Mouse (Mus musculus): ENCODE data around the gene Fgfr2. TPM values are rescaled to one million over a fixed set of nuclear protein-coding genes. Genes with fewer than 3 reads are reported as not detected.
"Not testable (repeated sequence)": the region's sequence is repeated elsewhere in the genome, so short reads cannot be mapped to it uniquely, and the experiment has no call there.

Gene Fgfr2
- polyA plus RNA-seq, 1 experiment from 2014 or later = 81.1 TPM

- no peaks in the 10 kb centered on the region for H3K36me3 ChIP-seq
- 0 out of 2 replicates have a peak, but pooled peaks cover 7% of the 10 kb centered on the region for H3K4me1 ChIP-seq
- no peak overlapping the region for H3K4me2 ChIP-seq (replicated peaks)
- no peak overlapping the region for H3K4me3 ChIP-seq
- 0 out of 2 replicates have a peak overlapping the region, but pooled peaks have one; percentile 30 for H3K27ac ChIP-seq
- no peak overlapping the region for H3K9ac ChIP-seq
- ATAC-seq (ENCODE audit: low FRiP score) = no peak
- WGBS = 63% methylated on average over 4 of the region's 4 CpGs
- H3K27me3 ChIP-seq = peaks cover 2% of the 10 kb centered on the region; the same call in 1 of the 2 replicates
- no peaks in the 10 kb centered on the region for H3K9me3 ChIP-seq (replicated peaks)
Observed at GRCm38 (mm10) chr7:132542427-132542826, 580.7 kb downstream of the Fgfr2 start.

- Histone ChIP-seq H3K27ac (no peak overlapping the region), H3K4me3 (no peak overlapping the region), H3K4me1 (0 out of 2 replicates have a peak, but pooled peaks cover 7% of the 10 kb centered on the region), H3K4me2 (replicated peaks) (no peak overlapping the region), H3K27me3 (no peaks in the 10 kb centered on the region; the same call in 1 of the 2 replicates), H3K36me3 (no peaks in the 10 kb centered on the region), H3K9me3 (replicated peaks) (no peaks in the 10 kb centered on the region), H3K9ac (no peak overlapping the region)
- WGBS = 57% methylated on average over 3 of the region's 3 CpGs
- no peak for ATAC-seq (ENCODE audit: low FRiP score)
Observed at GRCm38 (mm10) chr7:132541566-132541965, 581.6 kb downstream of the Fgfr2 start.

- H3K27ac ChIP-seq = no peak overlapping the region
- H3K4me3 ChIP-seq = no peak overlapping the region
- no peaks in the 10 kb centered on the region for H3K9me3 ChIP-seq (replicated peaks)
- H3K4me1 ChIP-seq = 0 out of 2 replicates have a peak, but pooled peaks cover 7% of the 10 kb centered on the region
- no peaks in the 10 kb centered on the region for H3K27me3 ChIP-seq
- 79% methylated on average over 4 of the region's 4 CpGs for WGBS
- no peak overlapping the region for H3K4me2 ChIP-seq (replicated peaks)
- no peaks in the 10 kb centered on the region for H3K36me3 ChIP-seq
- no peak for ATAC-seq (ENCODE audit: low FRiP score)
- no peak overlapping the region for H3K9ac ChIP-seq
Observed at GRCm38 (mm10) chr7:132540597-132540996, 582.6 kb downstream of the Fgfr2 start.

DNA sequence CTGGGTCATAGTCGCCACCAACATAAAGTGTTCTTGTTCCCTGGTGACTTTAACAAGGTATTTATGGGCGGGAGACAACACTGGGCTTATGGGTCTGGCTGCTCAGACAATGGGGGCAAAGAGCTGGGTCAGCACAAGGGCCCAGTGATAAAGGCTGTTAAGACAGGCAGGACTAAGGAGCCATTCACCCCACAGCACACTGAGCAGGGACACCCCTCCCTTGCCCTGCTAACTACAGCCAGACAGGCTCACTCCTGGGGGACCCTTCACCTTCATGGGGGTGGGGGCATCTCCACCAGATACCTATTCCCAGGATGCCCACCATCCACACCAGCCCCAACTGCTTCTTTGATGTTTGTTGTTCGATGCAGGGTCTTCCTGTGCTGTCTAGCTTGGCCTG is 593.9 kb downstream of the Fgfr2 start:
- no peak overlapping the region for H3K4me3 ChIP-seq
- ATAC-seq (ENCODE audit: low FRiP score) = no peak
- 67% methylated on average over 3 of the region's 3 CpGs for WGBS
- H3K27ac ChIP-seq = no peak overlapping the region
- no peak overlapping the region for H3K9ac ChIP-seq
- no peak overlapping the region for H3K4me2 ChIP-seq (replicated peaks)
- H3K36me3 ChIP-seq = no peaks in the 10 kb centered on the region
- 0 out of 2 replicates have a peak, but pooled peaks cover 3% of the 10 kb centered on the region for H3K27me3 ChIP-seq
- peaks cover 4% of the 10 kb centered on the region; the same call in 1 of the 2 replicates for H3K4me1 ChIP-seq
- H3K9me3 ChIP-seq (replicated peaks) = no peaks in the 10 kb centered on the region

DNA sequence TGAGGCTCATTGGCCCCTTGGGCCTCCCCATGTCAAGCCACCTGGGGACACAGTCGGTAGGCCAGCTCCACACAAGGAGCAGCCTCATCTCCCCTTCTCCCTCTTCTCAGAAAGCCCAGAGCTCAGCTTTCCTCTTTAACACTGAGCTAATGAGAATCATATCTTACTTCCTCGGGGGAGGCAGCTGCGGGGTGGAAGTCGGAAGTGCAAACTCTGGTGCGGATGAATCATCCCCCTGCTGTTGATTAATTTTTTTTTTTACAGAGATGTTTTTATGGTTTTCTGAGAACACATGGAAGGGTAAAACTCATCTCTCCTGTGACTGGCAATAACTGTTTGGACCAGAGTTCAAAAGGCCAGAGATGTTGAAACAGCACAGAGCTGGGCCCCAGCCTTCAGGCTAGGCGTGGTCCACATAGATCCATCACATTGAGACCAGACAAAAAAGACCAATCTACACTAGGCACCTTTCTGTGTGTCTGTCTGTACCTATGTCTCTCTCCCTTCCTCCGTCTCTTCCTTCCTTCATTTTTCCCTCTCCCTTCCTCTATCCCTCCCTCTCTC is 609.6 kb downstream of the Fgfr2 start:
- WGBS = 82% methylated on average over 7 of the region's 7 CpGs
- ATAC-seq (ENCODE audit: low FRiP score) = no peak
- Histone ChIP-seq H3K27me3 (no peaks in the 10 kb centered on the region), H3K9ac (no peak overlapping the region), H3K4me1 (no peaks in the 10 kb centered on the region), H3K36me3 (no peaks in the 10 kb centered on the region), H3K27ac (no peak overlapping the region), H3K4me3 (no peak overlapping the region), H3K4me2 (replicated peaks) (no peak overlapping the region), H3K9me3 (replicated peaks) (no peaks in the 10 kb centered on the region)

DNA sequence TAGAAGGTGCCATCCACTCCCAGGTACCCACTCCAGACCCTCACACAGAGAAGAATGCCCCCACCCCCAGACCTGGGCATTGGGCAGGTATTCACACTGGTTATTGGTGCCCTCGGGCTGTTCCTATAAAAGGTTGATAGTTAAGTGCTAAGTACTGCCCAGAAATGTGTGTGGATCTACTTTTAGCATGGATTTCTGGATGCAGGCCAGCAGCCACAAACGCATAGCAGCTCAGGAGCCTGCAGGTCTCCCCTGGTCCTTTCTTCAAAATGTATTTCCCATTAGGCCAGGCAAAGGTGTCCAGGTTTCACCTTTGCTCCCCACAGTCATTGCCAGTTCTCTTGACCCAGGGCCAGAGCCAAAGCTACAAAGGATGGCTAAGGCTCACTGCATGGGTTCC is 614.0 kb downstream of the Fgfr2 start:
- 84% methylated on average over 2 of the region's 2 CpGs for WGBS
- H3K9me3 ChIP-seq (replicated peaks) = no peaks in the 10 kb centered on the region
- ATAC-seq (ENCODE audit: low FRiP score) = no peak

DNA sequence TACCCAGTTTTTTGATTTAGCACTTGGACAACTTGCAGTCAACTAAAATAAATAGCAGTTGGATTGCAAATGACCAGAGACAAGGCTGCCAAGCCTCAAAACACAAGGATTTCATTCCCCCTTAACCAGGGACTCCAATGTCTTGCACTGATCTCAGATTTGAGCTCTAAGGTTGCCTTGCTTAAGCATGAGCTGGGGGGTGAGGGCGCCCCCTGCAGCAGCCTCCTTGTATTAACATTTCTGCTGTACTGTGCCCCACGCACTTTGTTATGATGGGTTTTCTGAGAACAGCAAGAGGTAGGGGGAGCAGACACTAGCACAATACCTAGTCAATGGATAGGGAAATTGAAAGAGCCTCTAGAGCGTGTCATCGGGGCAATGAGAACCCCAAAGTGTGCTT is 615.8 kb downstream of the Fgfr2 start:
- Histone ChIP-seq H3K4me2 (replicated peaks) (no peak overlapping the region), H3K4me1 (peaks cover 6% of the 10 kb centered on the region; the same call in 1 of the 2 replicates), H3K27ac (no peak overlapping the region), H3K9me3 (replicated peaks) (no peaks in the 10 kb centered on the region), H3K9ac (no peak overlapping the region), H3K36me3 (no peaks in the 10 kb centered on the region), H3K27me3 (0 out of 2 replicates have a peak, but pooled peaks cover 3% of the 10 kb centered on the region), H3K4me3 (no peak overlapping the region)
- ATAC-seq (ENCODE audit: low FRiP score) = no peak
- 48% methylated on average over 4 of the region's 4 CpGs for WGBS

More for the DNA sequence above, 614.0 kb downstream of the Fgfr2 start:
- H3K9ac ChIP-seq = no peak overlapping the region
- H3K27me3 ChIP-seq = 0 out of 2 replicates have a peak, but pooled peaks cover 3% of the 10 kb centered on the region
- H3K4me2 ChIP-seq (replicated peaks) = no peak overlapping the region
- 0 out of 2 replicates have a peak, but pooled peaks cover 6% of the 10 kb centered on the region for H3K4me1 ChIP-seq
- H3K36me3 ChIP-seq = no peaks in the 10 kb centered on the region
- H3K4me3 ChIP-seq = no peak overlapping the region
- no peak overlapping the region for H3K27ac ChIP-seq

GRCm38 (mm10) chr7:132506226-132506625 is 616.9 kb downstream of the Fgfr2 start:
- H3K4me1 ChIP-seq = peaks cover 6% of the 10 kb centered on the region; the same call in 1 of the 2 replicates
- H3K27me3 ChIP-seq = 0 out of 2 replicates have a peak, but pooled peaks cover 3% of the 10 kb centered on the region
- H3K27ac ChIP-seq = no peak overlapping the region
- 39% methylated on average over 5 of the region's 5 CpGs for WGBS
- no peak overlapping the region for H3K9ac ChIP-seq
- no peak overlapping the region for H3K4me2 ChIP-seq (replicated peaks)
- H3K36me3 ChIP-seq = no peaks in the 10 kb centered on the region
- ATAC-seq (ENCODE audit: low FRiP score) = no peak
- no peaks in the 10 kb centered on the region for H3K9me3 ChIP-seq (replicated peaks)
- H3K4me3 ChIP-seq = no peak overlapping the region

DNA sequence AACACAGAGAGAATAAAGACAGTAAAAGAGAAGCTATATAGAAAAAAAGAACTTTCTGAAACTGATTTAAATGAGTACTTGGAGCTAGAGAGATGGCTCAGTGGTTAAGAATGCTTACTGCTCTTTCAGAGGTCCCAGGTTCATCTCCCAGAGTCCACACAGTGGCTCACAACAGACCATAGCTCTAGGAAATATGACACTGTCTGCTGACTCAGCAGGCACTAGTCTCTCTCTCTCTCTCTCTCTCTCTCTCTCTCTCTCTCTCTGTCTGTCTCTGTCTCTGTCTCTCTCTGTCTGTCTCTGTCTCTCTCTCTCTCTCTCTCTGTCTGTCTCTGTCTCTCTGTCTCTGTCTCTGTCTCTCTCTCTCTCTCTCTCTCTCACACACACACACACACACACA is 620.7 kb downstream of the Fgfr2 start:
- not testable (repeated sequence) for H3K36me3 ChIP-seq; H3K9me3 ChIP-seq (replicated peaks); ATAC-seq (ENCODE audit: low FRiP score); H3K9ac ChIP-seq; H3K27me3 ChIP-seq; H3K4me1 ChIP-seq; H3K4me3 ChIP-seq; H3K27ac ChIP-seq; H3K4me2 ChIP-seq (replicated peaks)

GRCm38 (mm10) chr7:132497142-132497541 is 626.0 kb downstream of the Fgfr2 start:
- Histone ChIP-seq H3K36me3 (no peaks in the 10 kb centered on the region), H3K9me3 (replicated peaks) (no peaks in the 10 kb centered on the region), H3K27ac (no peak overlapping the region), H3K4me3 (no peak overlapping the region), H3K27me3 (no peaks in the 10 kb centered on the region), H3K9ac (no peak overlapping the region), H3K4me1 (no peaks in the 10 kb centered on the region), H3K4me2 (replicated peaks) (no peak overlapping the region)
- 93% methylated on average over 3 of the region's 3 CpGs for WGBS
- no peak for ATAC-seq (ENCODE audit: low FRiP score)

GRCm38 (mm10) chr7:132494263-132494662 is 628.9 kb downstream of the Fgfr2 start:
- Histone ChIP-seq H3K4me1 (peaks cover 8% of the 10 kb centered on the region), H3K36me3 (no peaks in the 10 kb centered on the region), H3K4me2 (replicated peaks) (no peak overlapping the region), H3K9ac (no peak overlapping the region), H3K27ac (no peak overlapping the region), H3K4me3 (no peak overlapping the region), H3K9me3 (replicated peaks) (no peaks in the 10 kb centered on the region), H3K27me3 (no peaks in the 10 kb centered on the region)
- ATAC-seq (ENCODE audit: low FRiP score) = no peak
- WGBS = 82% methylated on average over 4 of the region's 4 CpGs

DNA sequence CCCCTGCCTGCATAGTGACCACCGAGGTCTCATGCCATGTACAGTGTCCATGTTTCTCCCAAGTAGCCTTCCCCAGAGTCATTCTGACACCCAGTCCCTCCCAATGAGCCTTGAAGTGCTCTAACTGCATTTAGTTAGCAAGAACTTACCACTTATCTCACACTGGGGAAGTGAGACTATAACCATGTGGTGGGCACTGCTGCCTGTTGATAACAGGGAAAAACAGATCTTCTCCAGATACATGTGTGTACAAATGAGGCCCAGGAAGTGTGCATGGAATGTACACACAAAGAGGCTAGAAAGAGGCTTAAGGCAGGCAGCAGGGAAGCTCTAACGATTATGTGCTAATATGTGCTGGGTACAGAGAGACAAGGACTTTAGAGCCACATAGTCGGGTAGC is 629.5 kb downstream of the Fgfr2 start:
- H3K9ac ChIP-seq = no peak overlapping the region
- peaks cover 8% of the 10 kb centered on the region for H3K4me1 ChIP-seq
- WGBS = 85% methylated on average over 3 of the region's 3 CpGs
- H3K9me3 ChIP-seq (replicated peaks) = no peaks in the 10 kb centered on the region
- H3K4me3 ChIP-seq = no peak overlapping the region
- H3K27ac ChIP-seq = no peak overlapping the region
- H3K27me3 ChIP-seq = no peaks in the 10 kb centered on the region
- no peak for ATAC-seq (ENCODE audit: low FRiP score)
- H3K36me3 ChIP-seq = no peaks in the 10 kb centered on the region
- H3K4me2 ChIP-seq (replicated peaks) = no peak overlapping the region

- H3K4me3 ChIP-seq = no peak overlapping the region
- no peak for ATAC-seq (ENCODE audit: low FRiP score)
- no peaks in the 10 kb centered on the region for H3K9me3 ChIP-seq (replicated peaks)
- peaks cover 8% of the 10 kb centered on the region for H3K4me1 ChIP-seq
- no peaks in the 10 kb centered on the region for H3K36me3 ChIP-seq
- no peak overlapping the region for H3K4me2 ChIP-seq (replicated peaks)
- no peaks in the 10 kb centered on the region for H3K27me3 ChIP-seq
- no peak overlapping the region for H3K9ac ChIP-seq
- H3K27ac ChIP-seq = no peak overlapping the region
- WGBS = 89% methylated on average over 7 of the region's 7 CpGs
Observed at GRCm38 (mm10) chr7:132491902-132492301, 631.2 kb downstream of the Fgfr2 start.

Data from hindbrain, embryonic 12.5 days (tissue).